Mouse (Mus musculus) thymus, postnatal 0 days (tissue): Measurements from ENCODE around the gene Lpcat2. TPM values are rescaled to one million over a fixed set of nuclear protein-coding genes. Genes with fewer than 3 reads are reported as not detected.

Experiments
- DNase-seq: peaks from one replicate; pipeline ENCODE4 v3.0.0-alpha.2; 2015; ENCODE audit warnings: low spot score
- microRNA-seq: library from miRNA; unstranded; fragments of <30 nt; microRNA quantifications from one replicate; pipeline ENCODE4, GENCODE M21; 2016; ENCODE audit warnings: borderline number of aligned reads
- polyA plus RNA-seq: library from polyadenylated mRNA; unstranded; fragments of >200 nt; fragmentation: Nextera tagmentation; extraction: Ambion mirVana; gene quantifications from 2 replicates; pipeline ENCODE4 v1.2.1, GENCODE M21; 2015

Lpcat2 gene
- polyA plus RNA-seq, 1 experiment from 2014 or later: 25.5 TPM

DNA sequence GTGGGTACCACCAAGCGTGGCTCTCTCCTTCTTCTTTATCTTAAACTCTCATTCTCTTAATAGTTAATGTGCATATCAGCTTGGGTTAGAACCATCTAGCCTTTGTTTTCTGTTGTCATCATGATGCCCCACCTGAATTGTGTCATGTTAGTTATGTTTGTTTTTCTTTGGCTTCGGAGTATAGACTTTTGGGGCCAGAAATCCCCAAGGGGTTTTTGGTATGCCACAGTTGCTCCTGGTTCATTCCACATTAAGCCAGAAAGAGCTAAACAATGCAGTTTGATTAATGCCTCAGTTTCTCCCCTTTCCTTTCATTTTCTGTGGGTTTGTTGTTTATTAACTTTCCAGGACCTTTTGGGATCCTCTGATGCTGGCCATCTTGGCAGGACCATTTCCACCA is 53.3 kb downstream of the Lpcat2 start:
- DNase-seq: no peak

DNA sequence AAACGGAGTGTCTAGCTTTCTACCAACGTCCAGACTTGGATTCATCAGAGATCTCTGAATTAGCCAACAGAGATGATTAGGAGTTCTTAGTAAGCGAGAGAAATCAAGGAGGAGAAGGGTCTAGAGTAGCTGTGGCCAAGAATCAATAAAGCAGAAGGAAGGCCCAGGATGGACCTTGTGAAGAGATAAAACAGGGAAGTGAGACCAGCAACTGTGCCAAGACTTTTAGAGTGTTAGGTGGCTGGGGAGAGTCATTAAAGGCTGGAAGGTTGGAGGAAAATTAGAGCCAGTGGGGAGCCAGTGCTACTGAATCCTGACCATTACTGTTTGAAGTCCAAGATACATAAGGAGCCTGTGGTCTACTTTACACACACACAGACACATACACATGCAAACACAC is 56.3 kb downstream of the Lpcat2 start:
- no peak for DNase-seq

DNA sequence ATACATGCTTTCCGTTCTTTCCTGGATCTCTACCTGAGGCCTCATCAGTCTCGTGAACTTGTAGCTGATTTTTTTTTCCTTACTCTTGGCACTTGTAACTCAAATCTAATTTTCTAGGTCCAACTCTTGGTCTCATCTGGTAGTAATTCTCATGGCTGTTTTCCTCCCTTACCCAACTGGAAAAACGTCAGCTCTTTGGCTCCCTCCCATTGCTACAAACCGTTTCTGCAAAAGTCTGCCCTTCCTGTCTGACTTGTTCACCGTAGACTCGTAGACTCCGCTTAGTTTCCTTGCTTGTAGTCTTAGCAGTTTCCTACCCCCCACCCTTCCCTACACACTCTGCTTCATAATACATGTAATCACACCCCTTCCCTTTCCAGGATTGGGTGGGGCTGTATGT is 58.3 kb downstream of the Lpcat2 start:
- DNase-seq: no peak

DNA sequence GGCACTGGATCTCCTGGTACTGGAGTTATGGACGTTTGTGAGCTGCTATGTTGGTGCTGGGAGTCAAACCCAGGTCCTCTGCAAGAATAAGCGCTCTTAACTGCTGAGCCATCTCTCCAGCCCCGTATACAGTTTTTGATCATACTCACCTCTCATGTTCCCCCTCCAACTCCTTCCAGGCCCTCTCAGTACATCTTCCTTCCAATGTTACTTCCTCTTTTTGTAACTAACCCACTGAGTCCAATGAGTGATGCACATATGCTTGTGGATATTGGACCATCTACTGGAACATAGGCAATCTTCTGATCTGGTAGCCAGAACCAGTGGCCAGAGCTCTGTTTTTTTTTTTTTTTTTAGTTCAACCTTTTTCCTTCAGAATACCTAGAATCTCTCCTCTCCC is 60.9 kb downstream of the Lpcat2 start:
- DNase-seq: no peak

GRCm38 (mm10) chr8:92921768-92922167 is 66.6 kb downstream of the Lpcat2 start:
- DNase-seq: no peak

- no peak for DNase-seq
Observed at GRCm38 (mm10) chr8:92928986-92929385, 73.8 kb downstream of the Lpcat2 start.

- no peak for DNase-seq
Observed at GRCm38 (mm10) chr8:92938056-92938455, 82.9 kb downstream of the Lpcat2 start.

DNA sequence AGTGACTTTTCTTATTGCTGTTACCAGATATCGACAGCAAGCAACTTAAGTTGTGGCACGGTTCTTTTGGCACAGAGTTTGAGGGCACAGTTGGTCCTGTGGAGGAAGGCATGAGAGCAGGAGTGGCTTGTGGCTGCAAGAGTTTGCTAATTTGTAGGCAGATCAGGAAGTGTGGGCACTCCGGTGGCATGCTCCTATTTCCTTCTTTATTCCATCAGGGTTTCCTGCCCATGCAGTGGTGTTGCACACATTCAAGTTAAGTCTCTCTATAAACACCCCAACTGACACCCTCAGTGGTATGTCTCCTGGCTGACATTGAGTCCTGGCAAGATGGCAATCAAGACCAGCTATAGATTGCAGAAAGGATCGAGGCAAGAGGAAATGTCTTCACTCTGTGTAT is 93.9 kb downstream of the Lpcat2 start:
- DNase-seq: no peak

GRCm38 (mm10) chr8:92950639-92951371 is 95.7 kb downstream of the Lpcat2 start:
- no peak for DNase-seq

GRCm38 (mm10) chr8:92954044-92954443 is 98.9 kb downstream of the Lpcat2 start:
- DNase-seq: no peak

DNA sequence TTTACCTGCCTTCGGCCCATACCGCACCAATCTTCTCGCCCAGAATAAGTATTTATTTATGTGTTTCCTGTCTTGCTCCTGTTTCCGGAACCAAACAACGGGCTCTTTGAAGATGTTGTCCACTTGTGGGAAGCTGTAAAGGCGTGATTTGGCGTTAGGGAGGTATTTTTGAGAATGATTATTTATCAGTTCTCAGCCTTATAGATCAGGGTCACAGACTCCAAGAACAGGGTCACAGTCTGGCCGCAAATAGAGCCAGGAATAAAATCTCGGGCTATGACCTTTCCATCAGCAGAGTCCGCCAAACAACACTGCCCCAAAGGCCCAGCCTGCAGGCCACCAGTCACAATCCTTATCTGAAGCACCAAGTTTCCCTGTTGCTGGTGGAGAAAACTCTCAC is 104.6 kb downstream of the Lpcat2 start, which contains the start of gene Slc6a2:
TSS of gene Slc6a2 (plus strand) at position 301 of the 400 bp plus-strand sequence.
- no peak for DNase-seq

DNA sequence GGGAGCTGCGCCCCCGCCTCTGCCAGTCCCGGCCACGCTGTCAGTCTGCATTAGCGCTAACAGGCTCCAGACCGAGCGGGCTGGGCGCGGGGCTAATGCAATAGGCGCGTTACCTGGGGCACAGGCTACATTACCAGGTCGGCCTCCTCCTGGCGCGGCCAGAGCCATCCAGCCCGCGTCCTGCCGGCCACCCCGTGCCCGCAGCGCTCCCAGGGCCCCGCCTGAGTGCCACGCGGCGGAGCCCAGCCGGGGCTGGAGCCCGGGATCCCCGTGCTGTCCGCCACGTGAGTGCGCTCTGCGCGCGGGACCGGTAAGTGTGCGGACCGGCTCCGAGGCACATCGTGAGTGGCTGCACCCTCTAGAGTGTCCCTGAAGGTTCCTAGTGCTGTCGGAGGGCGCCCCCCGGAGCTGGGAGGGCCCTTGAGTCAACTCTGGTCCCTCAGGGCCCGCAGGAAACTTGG is 105.3 kb downstream of the Lpcat2 start:
- no peak for DNase-seq

GRCm38 (mm10) chr8:92961088-92961487 is 105.9 kb downstream of the Lpcat2 start:
- DNase-seq: no peak

DNA sequence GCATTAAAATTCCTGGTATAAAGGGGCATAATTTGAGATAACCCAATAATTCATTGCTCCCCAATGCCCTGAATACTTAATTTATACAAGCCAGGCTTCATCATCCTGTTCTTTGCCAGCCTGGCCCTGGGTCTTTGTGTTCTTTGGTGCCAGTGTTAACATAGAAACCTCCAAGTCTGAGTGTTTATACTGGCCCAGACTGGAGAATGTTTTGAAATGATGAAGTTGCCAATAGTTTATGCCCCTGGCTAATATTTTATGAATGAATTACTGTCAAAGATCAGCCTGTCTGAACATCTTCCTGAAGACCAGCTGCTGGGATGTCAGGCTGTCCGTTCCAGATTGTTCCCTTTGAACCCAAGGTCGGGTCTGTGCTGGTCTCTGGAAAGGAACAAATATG is 109.4 kb downstream of the Lpcat2 start:
- no peak for DNase-seq

Small RNA genes within 50 kb of the gene (microRNA-seq; reads per million reads assigned to microRNA genes)
- not detected for gene Gm22151

Other genes with a start within 250 kb of the Lpcat2 start
- not detected in 2 replicates for gene Irx6, start 181.1 kb upstream of the Lpcat2 start, polyA plus RNA-seq
- gene Mmp2, start 28.0 kb upstream of the Lpcat2 start, polyA plus RNA-seq: 49.5 and 52.9 TPM in 2 replicates
- 0.13 and 0.27 TPM in 2 replicates for gene Capns2, start 46.1 kb downstream of the Lpcat2 start, polyA plus RNA-seq
- 0.06 and 0.27 TPM in 2 replicates for gene Slc6a2, start 104.7 kb downstream of the Lpcat2 start, polyA plus RNA-seq
- gene Ces1a, start 192.9 kb downstream of the Lpcat2 start, polyA plus RNA-seq: 0.25 and 0.26 TPM in 2 replicates
- gene Ces1b, start 224.7 kb downstream of the Lpcat2 start, polyA plus RNA-seq: 0.35 and 0.48 TPM in 2 replicates